Mouse (Mus musculus): Measurements from ENCODE around the gene Snw1.
A peak's percentile ranks its signal among the peaks of the same experiment; 100 is the strongest.
"Not testable (repeated sequence)": the region's sequence is repeated elsewhere in the genome, so short reads cannot be mapped to it uniquely, and the experiment has no call there.

The Snw1 gene

GRCm38 (mm10) chr12:87471964-87472786 is at the start of gene Snw1:
Gene Snw1, minus strand, starts transcription at chr12:87472274.
- peak; percentile 87 for DNase-seq (ENCODE audit: low read depth, low spot score)

GRCm38 (mm10) chr12:87519616-87520015 is 47.5 kb upstream of the Snw1 start:
- DNase-seq (ENCODE audit: low read depth, low spot score), result not testable (repeated sequence)

GRCm38 (mm10) chr12:87514016-87514415 is 41.9 kb upstream of the Snw1 start, which contains the start of gene Gm8300:
Gene Gm8300, plus strand, starts transcription at chr12:87514316.
- not testable (repeated sequence) for DNase-seq (ENCODE audit: low read depth, low spot score)

GRCm38 (mm10) chr12:87494421-87494820 is 22.3 kb upstream of the Snw1 start, which contains the start of gene Gm5788:
Gene Gm5788, plus strand, starts transcription at chr12:87494721.
- not testable (repeated sequence) for DNase-seq (ENCODE audit: low read depth, low spot score)

- DNase-seq (ENCODE audit: low read depth, low spot score), result not testable (repeated sequence)
Measured at GRCm38 (mm10) chr12:87488683-87489082, 16.6 kb upstream of the Snw1 start.

GRCm38 (mm10) chr12:87482482-87482881 is 10.4 kb upstream of the Snw1 start:
- DNase-seq (ENCODE audit: low read depth, low spot score), result not testable (repeated sequence)

GRCm38 (mm10) chr12:87474756-87475155 is 2.7 kb upstream of the Snw1 start:
- no peak for DNase-seq (ENCODE audit: low read depth, low spot score)

- no peak for DNase-seq (ENCODE audit: low read depth, low spot score)
Measured at GRCm38 (mm10) chr12:87471421-87471963, 582 bp downstream of the Snw1 start.

- no peak for DNase-seq (ENCODE audit: low read depth, low spot score)
Measured at GRCm38 (mm10) chr12:87470263-87471136, 1.6 kb downstream of the Snw1 start.

- no peak for DNase-seq (ENCODE audit: low read depth, low spot score)
Measured at GRCm38 (mm10) chr12:87464678-87465297, 7.3 kb downstream of the Snw1 start.

GRCm38 (mm10) chr12:87449456-87449855 is 22.6 kb downstream of the Snw1 start:
- no peak for DNase-seq (ENCODE audit: low read depth, low spot score)

GRCm38 (mm10) chr12:87444211-87444610 is 27.9 kb downstream of the Snw1 start:
- DNase-seq (ENCODE audit: low read depth, low spot score), result no peak

- DNase-seq (ENCODE audit: low read depth, low spot score), result peak; percentile 86
Measured at GRCm38 (mm10) chr12:87443700-87444122, 28.4 kb downstream of the Snw1 start, which contains the start of the genes Slirp and Alkbh1. Gene Slirp, plus strand, starts transcription at chr12:87443896. Gene Alkbh1, minus strand, starts transcription at chr12:87444017.

- no peak for DNase-seq (ENCODE audit: low read depth, low spot score)
Measured at GRCm38 (mm10) chr12:87443115-87443699, 28.9 kb downstream of the Snw1 start.

GRCm38 (mm10) chr12:87442177-87443114 is 29.6 kb downstream of the Snw1 start:
- DNase-seq (ENCODE audit: low read depth, low spot score), result no peak

- DNase-seq (ENCODE audit: low read depth, low spot score), result no peak
Measured at GRCm38 (mm10) chr12:87428885-87429284, 43.2 kb downstream of the Snw1 start.

- DNase-seq (ENCODE audit: low read depth, low spot score), result no peak
Measured at GRCm38 (mm10) chr12:87428295-87428694, 43.8 kb downstream of the Snw1 start.

GRCm38 (mm10) chr12:87426354-87427031 is 45.6 kb downstream of the Snw1 start:
- DNase-seq (ENCODE audit: low read depth, low spot score), result no peak

GRCm38 (mm10) chr12:87424516-87424915 is 47.6 kb downstream of the Snw1 start:
- DNase-seq (ENCODE audit: low read depth, low spot score), result no peak

Measured in brain, embryonic 18.5 days (tissue).